Mouse (Mus musculus): Measurements from ENCODE around the gene Stard9.

GRCm38 (mm10) chr2:120658486-120658885, 29.6 kb downstream of the Stard9 start:
- TF ChIP-seq CTCF (IDR thresholded peaks at IDR 0.05; ENCODE audit: extremely low read depth, insufficient read length, insufficient replicate concordance, low read depth, low read length) = no peak
- no peak for TF ChIP-seq POLR2A (IDR thresholded peaks at IDR 0.05; ENCODE audit: low read depth, low read length)

Measured in small intestine, adult 2 months (tissue).